Mouse (Mus musculus) layer of hippocampus, postnatal 10 days (tissue): ENCODE measurements at regions not wholly inside any gene's neighbourhood (a gene's known extent, or its start where the extent isn't known, plus 50 kb on each side); places are given as distances from the start of the nearest gene placed in this dataset.

Experiments
- DNase-seq, 2 experiments: peaks; one replicate each; pipeline ENCODE4 v3.0.0; 2021; ENCODE audit warnings: low spot score in 2 of 2

DNA sequence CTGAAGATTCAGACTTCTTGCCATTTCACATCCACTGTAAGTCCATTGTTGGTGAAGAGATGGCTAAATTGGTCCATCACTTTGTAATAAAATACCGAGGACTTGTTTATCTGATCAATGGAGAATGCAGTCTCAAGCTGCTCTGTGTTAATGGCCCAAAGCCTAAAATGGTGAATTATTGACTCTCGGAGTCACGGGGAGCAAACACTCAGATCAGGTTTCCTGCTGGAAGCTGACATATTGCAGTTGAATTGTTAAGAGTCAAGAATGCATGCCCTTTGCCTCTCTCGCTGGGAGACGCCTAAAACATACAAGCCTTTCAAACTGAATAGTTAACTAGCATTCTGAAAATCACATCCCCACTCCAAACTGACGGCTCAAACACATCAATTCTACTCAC, 129.0 kb upstream of the Irx4 start:
- DNase-seq: no peak

GRCm38 (mm10) chr13:73132746-73133145, 127.5 kb upstream of the Irx4 start:
- DNase-seq: no peak

- DNase-seq: no peak
These were observed 125.3 kb upstream of the Irx4 start for GRCm38 (mm10) chr13:73134929-73135328.

GRCm38 (mm10) chr13:73141302-73141701, 119.0 kb upstream of the Irx4 start:
- DNase-seq: no peak

- DNase-seq: peak; percentile 29 to 37
These were observed 102.3 kb upstream of the Irx4 start for GRCm38 (mm10) chr13:73158016-73158415.

DNA sequence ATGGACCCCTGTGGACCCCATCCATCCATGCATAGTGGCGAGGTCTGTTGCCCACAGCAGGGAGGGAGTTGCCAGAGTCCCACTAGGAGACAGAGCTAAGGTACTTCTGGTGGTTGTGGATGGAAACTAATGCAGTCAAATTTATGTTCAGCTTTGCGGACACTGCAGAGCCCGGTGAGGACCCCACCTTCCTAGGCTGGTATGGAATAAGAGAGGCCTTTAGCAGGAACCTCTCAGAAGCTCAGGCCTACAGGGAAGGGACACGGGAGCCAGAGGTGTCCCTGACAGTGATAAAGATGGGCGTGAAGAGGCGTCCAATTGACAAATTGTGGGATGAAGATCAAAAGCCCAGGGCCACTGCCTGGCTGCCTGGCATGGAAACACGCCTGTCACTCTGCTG, 100.8 kb upstream of the Irx4 start:
- DNase-seq: no peak

DNA sequence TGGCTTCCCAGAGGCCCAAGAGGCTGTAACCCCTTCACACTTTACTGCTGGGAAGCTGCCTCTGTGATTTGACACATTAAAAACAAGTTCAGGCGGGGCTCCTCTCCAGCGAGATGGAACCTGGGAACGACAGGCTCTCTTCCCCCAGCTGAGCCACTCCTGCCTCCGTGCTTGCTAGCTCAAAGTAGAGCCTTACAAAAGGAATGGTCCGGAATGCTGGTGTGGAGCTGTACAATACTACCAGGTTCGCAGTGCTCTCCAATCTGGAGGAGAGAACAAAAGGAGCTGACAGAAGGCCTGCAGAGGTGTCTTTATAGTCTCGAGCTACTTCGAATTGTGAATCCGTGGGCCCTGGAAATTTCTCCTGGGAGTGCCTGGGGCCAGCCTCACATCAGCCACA, 100.4 kb upstream of the Irx4 start:
- peak; percentile 17 to 36 for DNase-seq

- DNase-seq: peak; percentile 90
These were observed 100.0 kb upstream of the Irx4 start for GRCm38 (mm10) chr13:73160289-73160688.

GRCm38 (mm10) chr13:73170301-73170700, 90.0 kb upstream of the Irx4 start:
- DNase-seq: no peak

DNA sequence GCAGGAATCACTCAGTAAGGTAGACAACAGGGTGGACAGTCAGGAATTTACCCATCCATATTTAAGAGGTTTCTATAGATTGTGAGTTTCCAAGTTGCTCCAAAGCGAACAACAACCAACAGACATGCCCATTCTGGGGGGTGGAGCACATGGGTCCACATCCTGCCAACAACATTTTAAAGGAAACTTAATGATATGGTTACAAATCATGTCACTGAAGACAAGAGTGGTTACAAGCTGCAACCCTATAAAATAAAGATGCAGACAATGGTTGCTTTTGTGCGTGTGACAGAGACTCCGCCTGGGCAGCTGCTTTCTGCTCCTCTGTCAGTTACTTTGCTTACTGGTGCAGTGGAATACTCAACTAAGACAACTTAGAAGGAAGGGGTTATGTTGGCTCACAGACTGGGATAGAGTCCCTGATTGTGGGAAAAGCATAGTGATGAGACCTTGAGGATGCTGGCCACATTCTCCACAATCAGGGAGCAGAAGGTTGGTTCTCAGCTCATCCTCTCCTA, 52.3 kb upstream of the Irx4 start:
- no peak for DNase-seq
